Mouse (Mus musculus): Measurements from ENCODE around the gene Tmem222.

Tmem222 gene

GRCm38 (mm10) chr4:133277104-133278026 lies at the start of gene Tmem222:
Tmem222 (minus strand) TSS chr4:133277792.
- peak; percentile 99 for DNase-seq (ENCODE audit: low spot score)

GRCm38 (mm10) chr4:133319667-133320066 lies 42.1 kb upstream of the Tmem222 start:
- no peak for DNase-seq (ENCODE audit: low spot score)

GRCm38 (mm10) chr4:133315991-133316390 lies 38.4 kb upstream of the Tmem222 start:
- no peak for DNase-seq (ENCODE audit: low spot score)

GRCm38 (mm10) chr4:133314896-133315295 lies 37.3 kb upstream of the Tmem222 start:
- DNase-seq (ENCODE audit: low spot score): no peak

- DNase-seq (ENCODE audit: low spot score): peak; percentile 90
Observed at GRCm38 (mm10) chr4:133309948-133310347, 32.4 kb upstream of the Tmem222 start.

GRCm38 (mm10) chr4:133307331-133307730 lies 29.7 kb upstream of the Tmem222 start:
- DNase-seq (ENCODE audit: low spot score): peak; percentile 72

GRCm38 (mm10) chr4:133305825-133306224 lies 28.2 kb upstream of the Tmem222 start:
- DNase-seq (ENCODE audit: low spot score): no peak

GRCm38 (mm10) chr4:133304770-133305169 lies 27.2 kb upstream of the Tmem222 start:
- DNase-seq (ENCODE audit: low spot score): no peak

- no peak for DNase-seq (ENCODE audit: low spot score)
Observed at GRCm38 (mm10) chr4:133302668-133303067, 25.1 kb upstream of the Tmem222 start.

- DNase-seq (ENCODE audit: low spot score): peak; percentile 88
Observed at GRCm38 (mm10) chr4:133301802-133302201, 24.2 kb upstream of the Tmem222 start.

GRCm38 (mm10) chr4:133300421-133300820 lies 22.8 kb upstream of the Tmem222 start:
- no peak for DNase-seq (ENCODE audit: low spot score)

GRCm38 (mm10) chr4:133299701-133300100 lies 22.1 kb upstream of the Tmem222 start:
- DNase-seq (ENCODE audit: low spot score): no peak

- DNase-seq (ENCODE audit: low spot score): peak; percentile 24
Observed at GRCm38 (mm10) chr4:133298516-133299365, 21.1 kb upstream of the Tmem222 start.

GRCm38 (mm10) chr4:133297801-133298238 lies 20.2 kb upstream of the Tmem222 start:
- peak; percentile 91 for DNase-seq (ENCODE audit: low spot score)

- no peak for DNase-seq (ENCODE audit: low spot score)
Observed at GRCm38 (mm10) chr4:133297360-133297759, 19.8 kb upstream of the Tmem222 start.

GRCm38 (mm10) chr4:133294084-133294483 lies 16.5 kb upstream of the Tmem222 start:
- DNase-seq (ENCODE audit: low spot score): no peak

GRCm38 (mm10) chr4:133292901-133293843 lies 15.6 kb upstream of the Tmem222 start:
- DNase-seq (ENCODE audit: low spot score): peak; percentile 58

GRCm38 (mm10) chr4:133292405-133292804 lies 14.8 kb upstream of the Tmem222 start:
- DNase-seq (ENCODE audit: low spot score): peak; percentile 21

GRCm38 (mm10) chr4:133291255-133291654 lies 13.7 kb upstream of the Tmem222 start:
- no peak for DNase-seq (ENCODE audit: low spot score)

GRCm38 (mm10) chr4:133286476-133287077 lies 9.0 kb upstream of the Tmem222 start:
- no peak for DNase-seq (ENCODE audit: low spot score)

- DNase-seq (ENCODE audit: low spot score): no peak
Observed at GRCm38 (mm10) chr4:133285950-133286349, 8.4 kb upstream of the Tmem222 start.

All from embryo, embryonic 10.5 days (tissue).